Mouse (Mus musculus) colon, adult 2 months (tissue): ENCODE results near the gene Suv39h2. TPM values are rescaled to one million over a fixed set of nuclear protein-coding genes. Genes with fewer than 3 reads are reported as not detected.

Source experiments
- polyA plus RNA-seq: library from polyadenylated mRNA; depleted of rRNA; stranded (reverse); fragments of >200 nt; gene quantifications from 2 replicates; pipeline ENCODE4 v1.2.3, GENCODE M21; 2012; rRNA removed

The Suv39h2 gene
- polyA plus RNA-seq = 1.5 and 2.6 TPM in 2 replicates

GRCm38 (mm10) chr2:3474861-3475283 lies at the start of gene Suv39h2:
Suv39h2 (minus strand) TSS chr2:3475031.

GRCm38 (mm10) chr2:3512552-3513454 lies 38.0 kb upstream of the Suv39h2 start, which contains the start of the genes Gm45902, Hspa14 and Cdnf:
Gm45902 (minus strand) TSS chr2:3512790.
Hspa14 (minus strand) TSS chr2:3512814.
Cdnf (plus strand) TSS chr2:3513030.

GRCm38 (mm10) chr2:3423841-3424578 lies 50.8 kb downstream of the Suv39h2 start, which contains the start of gene Dclre1c:
Dclre1c (plus strand) TSS chr2:3424131.

GRCm38 (mm10) chr2:3422548-3422947 lies 52.3 kb downstream of the Suv39h2 start, which contains the start of gene Meig1:
Meig1 (minus strand) TSS chr2:3422648.

Other genes with a start within 250 kb of the Suv39h2 start
- gene Nmt2, start 190.8 kb downstream of the Suv39h2 start, polyA plus RNA-seq = 3.0 and 3.9 TPM in 2 replicates
- 1.7 and 2.5 TPM in 2 replicates for gene Rpp38, start 142.4 kb downstream of the Suv39h2 start, polyA plus RNA-seq
- not detected in 2 replicates for gene Acbd7, start 138.9 kb downstream of the Suv39h2 start, polyA plus RNA-seq
- gene Olah, start 77.8 kb downstream of the Suv39h2 start, polyA plus RNA-seq = not detected in 2 replicates
- gene Meig1, start 52.4 kb downstream of the Suv39h2 start, polyA plus RNA-seq = not detected in 2 replicates
- 2.3 and 2.5 TPM in 2 replicates for gene Dclre1c, start 50.9 kb downstream of the Suv39h2 start, polyA plus RNA-seq
- gene Gm45902, start 37.8 kb upstream of the Suv39h2 start, polyA plus RNA-seq = 0.83 and 1.2 TPM in 2 replicates
- 15.9 and 17.4 TPM in 2 replicates for gene Hspa14, start 37.8 kb upstream of the Suv39h2 start, polyA plus RNA-seq
- 0.27 and 0.34 TPM in 2 replicates for gene Cdnf, start 38.0 kb upstream of the Suv39h2 start, polyA plus RNA-seq
- gene Fam107b, start 95.5 kb upstream of the Suv39h2 start, polyA plus RNA-seq = 13.1 and 15.1 TPM in 2 replicates